Mouse (Mus musculus): ENCODE measurements around the gene Trpm4. TPM values are rescaled to one million over a fixed set of nuclear protein-coding genes. Genes with fewer than 3 reads are reported as not detected.

Gene Trpm4
- total RNA-seq, 2 experiments from 2014 or later, result 18.5 to 24.6 TPM

DNA sequence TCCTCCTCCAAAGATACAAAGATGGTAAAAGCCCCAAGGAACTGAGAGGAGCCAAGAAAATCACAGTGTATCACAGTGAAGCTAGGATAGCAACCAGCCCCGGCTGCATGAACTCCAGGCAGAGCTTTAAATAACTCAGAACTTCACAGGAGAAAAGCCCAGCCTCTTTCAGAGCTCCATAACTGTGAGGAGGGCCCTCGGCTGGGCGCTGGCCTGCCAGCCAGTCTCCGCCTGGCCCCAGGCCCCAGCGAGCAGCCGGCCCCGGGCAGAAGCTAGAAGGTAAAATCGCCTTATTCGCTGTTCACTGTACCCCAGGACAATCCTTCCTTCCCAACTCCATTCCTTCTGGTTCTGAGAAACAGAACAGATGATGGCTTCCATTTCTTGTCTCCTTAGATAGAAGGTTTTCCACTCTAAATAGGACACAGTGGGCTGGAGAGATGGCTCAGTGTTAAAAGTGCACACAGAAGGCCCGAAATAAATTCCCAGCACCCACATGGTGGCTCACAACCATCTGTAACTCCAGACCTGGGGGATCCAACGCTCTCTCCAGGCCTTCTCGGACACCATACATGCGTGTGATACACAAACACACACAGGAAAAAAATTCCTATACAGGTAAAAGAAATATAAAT, 4.6 kb downstream of the Trpm4 start:
- Histone ChIP-seq H3K27ac (peak overlapping the region; percentile 75), H3K4me3 (no peak overlapping the region)
- TF ChIP-seq CTCF (IDR thresholded peaks at IDR 0.05), result no peak
- DNase-seq (ENCODE audit: extremely low spot score in 1 of 2, low spot score in 2 of 2), result no peak
- intact Hi-C loops (cut with DNase I), result no loop called here

DNA sequence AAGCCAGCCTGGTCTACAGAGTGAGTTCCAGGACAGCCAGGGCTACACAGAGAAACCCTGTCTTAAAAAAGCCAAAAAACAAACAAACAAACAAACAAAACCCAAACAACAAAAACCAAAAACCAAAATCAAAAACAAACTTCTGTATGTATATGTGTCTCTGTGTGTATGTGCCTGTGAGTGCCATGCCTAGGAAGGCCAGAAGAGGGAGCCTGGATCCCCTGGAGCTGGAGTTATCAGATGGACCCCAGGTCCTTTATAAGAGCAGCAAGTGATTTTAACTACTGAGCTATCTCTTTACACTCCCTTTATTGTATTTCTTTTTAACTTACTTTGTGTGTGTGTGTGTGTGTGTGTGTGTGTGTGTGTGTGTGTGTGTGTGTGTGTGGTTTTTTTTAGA, 7.8 kb downstream of the Trpm4 start:
- no peak for DNase-seq (ENCODE audit: extremely low spot score in 1 of 2, low spot score in 2 of 2)
- intact Hi-C loops (cut with DNase I), result no loop called here
- H3K27ac ChIP-seq, result no peak overlapping the region

DNA sequence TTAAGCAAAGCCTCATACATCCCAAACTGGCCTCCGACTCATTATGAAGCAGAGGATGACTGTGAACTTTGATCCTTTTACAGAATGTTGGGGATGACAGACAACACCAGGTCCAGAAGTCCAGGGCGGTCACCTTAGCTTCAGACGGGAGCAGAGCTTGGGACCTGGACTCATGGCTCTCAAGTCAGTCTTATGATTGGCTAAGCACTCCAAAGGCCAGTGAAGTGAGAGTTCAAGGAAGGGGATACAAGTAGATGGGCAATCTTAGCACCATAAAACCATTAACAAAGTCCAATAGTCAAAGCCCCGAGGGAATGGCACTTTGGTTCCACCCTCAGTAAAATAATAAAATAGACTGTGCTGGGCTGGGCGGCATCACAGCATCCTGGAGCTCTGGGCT, 10.5 kb downstream of the Trpm4 start:
- no peak for DNase-seq (ENCODE audit: extremely low spot score in 1 of 2, low spot score in 2 of 2)
- TF ChIP-seq CTCF (IDR thresholded peaks at IDR 0.05), result no peak
- intact Hi-C loops (cut with DNase I), result no loop called here
- H3K4me3 ChIP-seq, result no peak overlapping the region
- H3K27ac ChIP-seq, result no peak overlapping the region

More for the DNA sequence above, 7.8 kb downstream of the Trpm4 start:
- TF ChIP-seq CTCF (IDR thresholded peaks at IDR 0.05), result peak; percentile 1; the same call in 1 of the 2 replicates
- no peak overlapping the region for H3K4me3 ChIP-seq

DNA sequence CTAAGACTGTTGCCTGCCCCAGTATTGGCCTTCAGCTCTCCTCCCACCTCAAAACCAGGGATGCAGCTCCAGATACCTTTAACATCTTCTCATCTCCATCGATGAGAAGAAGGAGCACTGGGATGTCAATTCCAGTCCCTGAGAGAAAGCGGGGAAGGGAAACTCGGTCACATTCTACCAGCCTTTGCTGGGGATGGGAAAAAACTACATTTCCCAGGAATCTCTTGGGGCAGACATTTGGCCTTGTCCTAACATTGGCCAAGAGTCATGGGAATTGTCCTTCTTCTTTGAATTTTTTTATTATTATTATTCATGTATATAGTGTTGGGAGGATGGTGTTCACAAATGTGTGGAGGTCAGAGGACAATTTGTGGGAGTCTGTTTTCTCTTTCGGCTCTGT, 11.3 kb downstream of the Trpm4 start:
- no peak for TF ChIP-seq CTCF (IDR thresholded peaks at IDR 0.05)
- Histone ChIP-seq H3K4me3 (no peak overlapping the region), H3K27ac (no peak overlapping the region)
- intact Hi-C loops (cut with DNase I), result no loop called here
- no peak for DNase-seq (ENCODE audit: extremely low spot score in 1 of 2, low spot score in 2 of 2)

DNA sequence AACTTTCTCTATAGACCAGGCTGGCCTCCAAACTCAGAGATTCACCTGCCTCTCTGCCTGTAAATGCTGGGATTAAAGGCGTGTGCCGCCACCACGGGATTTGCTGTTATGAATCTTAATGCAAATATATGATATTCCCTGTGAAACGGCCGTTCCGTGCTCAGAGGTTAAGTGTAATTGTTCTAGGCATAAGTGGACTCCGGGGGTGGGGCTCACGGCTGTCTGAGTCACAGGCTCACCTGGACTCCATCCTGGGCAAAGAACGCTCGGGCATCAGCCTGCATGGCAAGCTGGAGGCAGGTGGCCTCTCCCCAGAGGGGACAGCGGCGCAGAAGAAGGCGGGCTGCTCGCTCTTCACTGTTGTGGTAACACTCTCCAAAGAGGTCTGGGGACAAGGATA, 17.0 kb downstream of the Trpm4 start:
- H3K4me3 ChIP-seq, result no peak overlapping the region
- DNase-seq (ENCODE audit: extremely low spot score in 1 of 2, low spot score in 2 of 2), result no peak
- TF ChIP-seq CTCF (IDR thresholded peaks at IDR 0.05), result no peak
- intact Hi-C loops (cut with DNase I), result no loop called here
- peak overlapping the region; percentile 6; the same call in 1 of the 2 replicates for H3K27ac ChIP-seq

DNA sequence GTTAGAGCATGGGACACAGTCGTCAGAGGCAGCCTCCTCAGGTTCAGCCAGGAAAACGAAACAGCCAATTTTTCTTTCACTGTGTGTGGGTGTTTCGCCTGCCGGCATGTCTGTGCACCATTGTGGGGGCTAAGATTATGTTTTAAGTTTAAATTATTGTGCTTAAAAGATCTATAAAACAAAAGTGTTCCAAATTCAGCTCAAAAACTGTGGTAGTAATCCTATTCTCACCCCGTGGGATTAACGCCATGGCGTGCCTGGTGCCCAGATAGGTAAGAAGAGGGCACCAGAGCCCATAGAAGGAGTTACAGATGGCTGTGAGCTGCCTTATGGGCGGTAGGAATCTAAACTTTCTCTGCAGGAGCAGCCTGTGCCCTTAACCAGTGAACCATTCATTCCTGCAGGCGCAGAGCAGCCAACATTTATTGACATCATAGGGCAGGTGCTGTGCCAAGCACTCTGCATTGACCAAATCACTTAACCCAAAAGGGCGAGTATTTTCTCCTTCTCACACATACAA, 18.3 kb downstream of the Trpm4 start:
- peak overlapping the region; percentile 69; the same call in 1 of the 2 replicates for H3K27ac ChIP-seq
- DNase-seq (ENCODE audit: extremely low spot score in 1 of 2, low spot score in 2 of 2), result peak in 1 of 2 experiments; percentile 42
- TF ChIP-seq CTCF (IDR thresholded peaks at IDR 0.05), result no peak
- no peak overlapping the region for H3K4me3 ChIP-seq
- intact Hi-C loops (cut with DNase I), result no loop called here

DNA sequence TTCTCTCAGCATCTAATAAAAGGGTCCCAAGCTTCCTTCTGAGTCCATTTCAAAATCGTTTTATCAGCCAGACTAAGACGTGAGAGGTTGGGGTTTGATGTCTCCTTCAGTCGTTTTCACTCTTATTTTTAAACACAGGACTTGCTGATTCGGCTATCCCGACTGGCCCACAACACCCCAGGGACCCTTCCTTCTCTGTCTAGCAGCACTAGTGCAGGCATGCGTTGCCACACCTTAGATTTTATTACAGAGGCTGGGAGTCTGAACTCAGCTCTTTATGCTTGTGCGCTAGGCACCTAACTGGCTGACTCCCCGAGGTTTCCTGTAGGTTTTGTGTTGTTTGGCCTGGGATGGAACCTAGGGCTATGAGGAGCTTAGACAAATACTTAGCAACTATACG, 20.1 kb downstream of the Trpm4 start:
- Histone ChIP-seq H3K27ac (no peak overlapping the region), H3K4me3 (no peak overlapping the region)
- DNase-seq (ENCODE audit: extremely low spot score in 1 of 2, low spot score in 2 of 2), result no peak
- intact Hi-C loops (cut with DNase I), result no loop called here
- TF ChIP-seq CTCF (IDR thresholded peaks at IDR 0.05), result no peak

DNA sequence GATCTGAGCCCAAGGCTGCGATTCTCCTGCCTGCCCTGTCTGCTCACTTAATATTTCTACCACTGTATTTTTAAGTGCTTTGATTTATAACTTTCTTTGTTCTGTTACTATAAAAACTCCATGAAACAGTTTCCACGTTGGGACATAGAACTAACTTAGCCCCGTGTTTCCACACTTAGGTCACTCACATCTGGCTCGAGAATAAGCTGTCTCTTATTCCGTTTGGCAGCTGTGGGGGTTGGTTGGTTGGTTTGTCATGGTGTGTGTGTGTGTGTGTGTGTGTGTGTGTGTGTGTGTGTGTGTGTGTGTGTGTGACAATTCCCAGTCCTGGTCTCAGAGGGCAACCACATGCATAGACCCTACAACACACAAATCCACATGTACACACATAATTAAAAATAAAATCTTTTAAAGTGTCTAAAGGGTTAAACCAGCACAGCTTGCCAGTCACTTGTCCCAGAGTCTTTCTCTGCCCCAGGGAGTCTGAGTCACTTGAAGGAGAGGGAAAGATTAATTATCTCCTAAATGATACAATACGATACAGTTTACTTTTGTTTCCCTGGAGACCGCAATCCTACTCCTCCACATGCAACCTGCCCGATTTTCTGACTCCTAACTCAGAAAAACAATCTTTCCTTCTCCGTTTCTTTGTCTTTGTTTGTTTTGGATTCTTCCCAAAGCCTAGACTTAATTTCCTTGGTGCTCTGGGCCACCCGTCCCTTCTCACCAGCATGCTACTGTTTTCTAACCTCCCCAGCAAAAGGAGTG, 20.7 kb downstream of the Trpm4 start:
- Histone ChIP-seq H3K27ac (no peak overlapping the region; the same call in 1 of the 2 replicates), H3K4me3 (no peak overlapping the region)
- TF ChIP-seq CTCF (IDR thresholded peaks at IDR 0.05), result no peak
- no peak for DNase-seq (ENCODE audit: extremely low spot score in 1 of 2, low spot score in 2 of 2)
- intact Hi-C loops (cut with DNase I), result no loop called here

DNA sequence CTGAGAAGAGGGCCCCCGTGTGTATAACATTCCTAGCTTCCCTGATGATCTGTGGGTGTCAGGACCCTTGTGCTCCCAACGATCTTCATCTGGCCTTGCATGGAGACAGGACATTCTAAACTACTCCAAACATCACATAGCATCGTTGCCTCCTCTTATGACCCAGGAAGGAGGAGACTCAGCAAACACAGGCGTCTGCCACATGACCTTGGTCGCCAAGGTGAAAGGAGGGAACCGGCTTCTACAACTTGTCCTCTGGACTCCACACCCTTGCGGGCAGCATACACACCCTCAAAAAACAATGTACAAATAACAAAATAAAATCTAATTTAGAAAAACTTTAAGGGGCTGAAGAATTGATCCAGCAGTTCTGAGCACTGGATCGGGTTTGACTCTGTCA, 21.6 kb downstream of the Trpm4 start:
- intact Hi-C loops (cut with DNase I), result no loop called here
- DNase-seq (ENCODE audit: extremely low spot score in 1 of 2, low spot score in 2 of 2), result no peak
- Histone ChIP-seq H3K27ac (no peak overlapping the region), H3K4me3 (no peak overlapping the region)
- no peak for TF ChIP-seq CTCF (IDR thresholded peaks at IDR 0.05)

DNA sequence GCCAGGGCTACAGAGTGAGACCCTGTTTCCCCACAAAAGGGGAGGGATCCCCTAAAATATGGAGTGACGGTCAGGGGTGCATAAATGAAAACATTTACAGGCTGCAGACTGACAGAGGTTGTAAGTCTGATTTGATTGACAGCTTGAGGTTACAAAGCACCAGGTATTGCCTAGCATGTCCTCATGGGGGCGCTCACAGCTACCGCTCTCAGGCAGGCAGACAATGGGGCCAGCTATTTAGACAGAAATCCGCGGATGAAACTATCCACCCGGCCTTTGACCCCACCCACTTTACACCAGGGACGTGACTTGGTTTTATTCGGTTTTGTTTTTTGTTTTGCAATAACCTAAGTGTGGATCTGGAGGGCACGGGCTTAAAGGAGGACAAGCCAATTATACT, 24.1 kb downstream of the Trpm4 start:
- Histone ChIP-seq H3K4me3 (no peak overlapping the region), H3K27ac (no peak overlapping the region)
- no peak for DNase-seq (ENCODE audit: extremely low spot score in 1 of 2, low spot score in 2 of 2)
- intact Hi-C loops (cut with DNase I), result loop anchor here (5.0 kb wide), 2 partner anchors 53 to 88 kb away; partner anchors contain the start of gene Snrnp70
- peak; percentile 67 for TF ChIP-seq CTCF (IDR thresholded peaks at IDR 0.05)

DNA sequence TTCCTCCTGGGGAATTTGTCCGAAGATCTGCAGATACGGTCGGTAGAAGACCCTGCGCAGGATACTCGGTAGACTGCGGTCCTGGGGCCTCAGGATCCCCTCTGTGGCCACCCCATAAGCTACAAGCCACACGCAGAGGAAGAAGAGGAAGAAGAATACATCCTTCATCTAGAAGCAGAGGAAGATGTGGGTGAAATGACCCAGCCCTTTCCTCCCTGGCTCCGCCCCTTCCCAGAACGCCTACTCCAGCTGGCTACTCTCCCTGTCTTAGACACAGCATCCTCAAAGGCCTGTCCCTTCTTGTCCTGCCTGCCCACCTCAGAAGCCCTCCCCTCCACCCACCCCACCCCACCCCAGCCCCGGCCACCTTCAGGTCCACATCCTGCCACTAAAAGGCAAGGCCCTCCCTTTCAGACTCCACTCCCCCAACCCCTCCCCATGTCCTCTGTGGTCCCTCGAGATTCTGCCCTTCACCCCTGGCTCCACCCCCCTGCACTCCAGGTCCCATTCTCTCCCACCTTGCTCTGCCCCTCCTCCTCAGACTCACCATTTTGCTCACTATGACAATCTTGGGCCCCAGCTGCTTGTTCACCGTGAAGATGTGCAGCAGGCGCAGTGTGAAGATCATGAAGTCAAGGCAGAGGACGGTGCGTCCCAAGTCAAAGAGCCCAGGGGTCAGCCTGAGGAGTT, 24.9 kb downstream of the Trpm4 start:
- intact Hi-C loops (cut with DNase I), result loop anchor here (5.0 kb wide), 2 partner anchors 54 to 89 kb away; partner anchors contain the start of gene Snrnp70
- Histone ChIP-seq H3K27ac (no peak overlapping the region), H3K4me3 (no peak overlapping the region)
- no peak for TF ChIP-seq CTCF (IDR thresholded peaks at IDR 0.05)
- DNase-seq (ENCODE audit: extremely low spot score in 1 of 2, low spot score in 2 of 2), result no peak

DNA sequence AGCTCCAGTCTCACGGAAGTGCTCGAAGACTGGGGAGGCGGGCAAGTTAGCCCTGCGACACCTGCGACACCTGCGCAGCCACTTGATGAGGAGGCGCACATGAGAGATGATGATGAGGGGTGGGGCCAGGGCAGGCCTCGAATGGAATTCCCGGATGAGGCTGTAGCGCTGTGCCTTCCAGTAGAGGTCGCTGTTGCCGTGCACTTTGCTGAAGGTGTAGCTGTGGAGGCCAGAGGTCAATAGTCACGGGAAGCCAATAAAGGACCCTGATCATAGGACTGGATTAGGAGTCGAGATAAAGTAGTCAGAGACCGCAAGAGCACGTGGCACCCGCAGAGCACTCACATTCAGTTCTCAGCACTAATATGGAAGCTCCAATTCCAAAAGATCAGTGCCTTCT, 28.3 kb downstream of the Trpm4 start:
- intact Hi-C loops (cut with DNase I), result loop anchor here (5.0 kb wide), 2 partner anchors 57 to 92 kb away; partner anchors contain the start of gene Snrnp70

More for the DNA sequence above, 28.3 kb downstream of the Trpm4 start:
- Histone ChIP-seq H3K27ac (no peak overlapping the region), H3K4me3 (no peak overlapping the region)
- peak; percentile 74 for TF ChIP-seq CTCF (IDR thresholded peaks at IDR 0.05)
- peak; percentile 69 to 71 for DNase-seq (ENCODE audit: extremely low spot score in 1 of 2, low spot score in 2 of 2)

All from left cerebral cortex, adult 2 months (tissue).